Mouse (Mus musculus) embryo, embryonic 10 days (tissue): ENCODE data around the gene Aurkb.
A peak's percentile ranks its signal among the peaks of the same experiment; 100 is the strongest.

Source experiments
- DNase-seq: peaks from one replicate; pipeline ENCODE4 v3.0.0-alpha.2; 2015; ENCODE audit warnings: low spot score

Gene Aurkb

GRCm38 (mm10) chr11:69036486-69037230 is 8.8 kb upstream of the Aurkb start:
- peak; percentile 87 for DNase-seq

GRCm38 (mm10) chr11:69037231-69038061 is 8.0 kb upstream of the Aurkb start:
- peak; percentile 89 for DNase-seq

GRCm38 (mm10) chr11:69038173-69038572 is 7.3 kb upstream of the Aurkb start:
- DNase-seq, result no peak

- no peak for DNase-seq
Observed at GRCm38 (mm10) chr11:69046395-69046774, 938 bp downstream of the Aurkb start.

GRCm38 (mm10) chr11:69047592-69047991 is 2.1 kb downstream of the Aurkb start:
- no peak for DNase-seq

- DNase-seq, result no peak
Observed at GRCm38 (mm10) chr11:69048151-69048550, 2.7 kb downstream of the Aurkb start.

- no peak for DNase-seq
Observed at GRCm38 (mm10) chr11:69050748-69051147, 5.3 kb downstream of the Aurkb start.

- no peak for DNase-seq
Observed at GRCm38 (mm10) chr11:69051771-69052170, 6.3 kb downstream of the Aurkb start.

GRCm38 (mm10) chr11:69052824-69053421 is 7.5 kb downstream of the Aurkb start:
- DNase-seq, result no peak

GRCm38 (mm10) chr11:69053848-69054247 is 8.4 kb downstream of the Aurkb start:
- no peak for DNase-seq

- no peak for DNase-seq
Observed at GRCm38 (mm10) chr11:69058265-69058664, 12.8 kb downstream of the Aurkb start.

- DNase-seq, result no peak
Observed at GRCm38 (mm10) chr11:69058729-69059356, 13.4 kb downstream of the Aurkb start.

GRCm38 (mm10) chr11:69059357-69059974 is 14.0 kb downstream of the Aurkb start, which contains the start of gene Borcs6:
TSS of gene Borcs6 (plus strand) at chr11:69059717.
- DNase-seq, result peak; percentile 96

- DNase-seq, result peak; percentile 61
Observed at GRCm38 (mm10) chr11:69059975-69060411, 14.5 kb downstream of the Aurkb start.

- no peak for DNase-seq
Observed at GRCm38 (mm10) chr11:69060448-69061254, 15.2 kb downstream of the Aurkb start.

GRCm38 (mm10) chr11:69061255-69061912 is 15.9 kb downstream of the Aurkb start:
- no peak for DNase-seq

GRCm38 (mm10) chr11:69062194-69062760 is 16.8 kb downstream of the Aurkb start:
- peak; percentile 84 for DNase-seq

- peak; percentile 98 for DNase-seq
Observed at GRCm38 (mm10) chr11:69062761-69063224, 17.3 kb downstream of the Aurkb start.

GRCm38 (mm10) chr11:69063413-69064201 is 18.2 kb downstream of the Aurkb start:
- DNase-seq, result peak; percentile 85
